Mouse (Mus musculus) embryonic facial prominence, embryonic 11.5 days (tissue): ENCODE results near the gene Bspry. TPM values are rescaled to one million over a fixed set of nuclear protein-coding genes. Genes with fewer than 3 reads are reported as not detected.
"Not testable (repeated sequence)": the region's sequence is repeated elsewhere in the genome, so short reads cannot be mapped to it uniquely, and the experiment has no call there.

Experiments
- ATAC-seq: fragments of 200-750 bp; cut with Nextera tagmentation; replicated peaks from 2 replicates; pipeline ENCODE4 v1.8.0; 2017; ENCODE audit warnings: low read depth; ENCODE audit not compliant: insufficient number of reproducible peaks, low FRiP score, low TSS enrichment
- DNase-seq: peaks from one replicate; pipeline ENCODE4 v3.0.0-alpha.2; 2015; ENCODE audit warnings: low spot score
- H3K27ac ChIP-seq: fragments of 300-500 bp; sonication (generic); replicated peaks from 2 replicates; pipeline ENCODE4 v1.5.1; 2014; ENCODE audit warnings: mild to moderate bottlenecking, low read depth, low read length, control low read depth
- H3K27me3 ChIP-seq: fragments of 300-500 bp; sonication (generic); 2 replicates; pipeline ENCODE4 v1.6.1; 2014; ENCODE audit warnings: mild to moderate bottlenecking, low read length, moderate library complexity, mixed read lengths; ENCODE audit not compliant: control insufficient read depth, insufficient read depth
- H3K36me3 ChIP-seq: fragments of 300-500 bp; sonication (generic); replicated peaks from 2 replicates; pipeline ENCODE4 v1.6.1; 2014; ENCODE audit warnings: low read depth, mild to moderate bottlenecking, low read length, moderate library complexity, mixed read lengths; ENCODE audit not compliant: control insufficient read depth, insufficient read depth
- H3K4me1 ChIP-seq: fragments of 300-500 bp; sonication (generic); 2 replicates; pipeline ENCODE4 v1.6.1; 2014; ENCODE audit warnings: low read length, mixed read lengths; ENCODE audit not compliant: control insufficient read depth, insufficient read depth
- H3K4me2 ChIP-seq: fragments of 300-500 bp; sonication (generic); 2 replicates; pipeline ENCODE4 v1.6.1; 2014; ENCODE audit warnings: low read depth, mild to moderate bottlenecking, control low read depth, low read length, moderate library complexity
- H3K4me3 ChIP-seq: fragments of 300-500 bp; sonication (generic); 2 replicates; pipeline ENCODE4 v1.5.1; 2014; ENCODE audit warnings: low read depth, low read length, control low read depth
- H3K9ac ChIP-seq: fragments of 300-500 bp; sonication (generic); replicated peaks from 2 replicates; pipeline ENCODE4 v1.6.1; 2014; ENCODE audit warnings: mild to moderate bottlenecking, control low read depth, low read length
- H3K9me3 ChIP-seq: fragments of 300-500 bp; sonication (generic); replicated peaks from 2 replicates; pipeline ENCODE4 v1.6.1; 2016; ENCODE audit warnings: mild to moderate bottlenecking, low read length, inconsistent platforms, mixed read lengths; ENCODE audit not compliant: control insufficient read depth
- WGBS: fragments of 180-500 bp; shearing (Covaris S2); extraction: QIAGEN DNeasy Blood & Tissue Kit; methylation state at CpG from one replicate; pipeline ENCODE4 v1.1.7; 2014; 5-methylcytosine and 5-hydroxymethylcytosine counted together
- polyA plus RNA-seq: library from polyadenylated mRNA; unstranded; fragments of >200 nt; fragmentation: Nextera tagmentation; extraction: Ambion mirVana; gene quantifications from 2 replicates; pipeline ENCODE4 v1.2.1, GENCODE M21; 2014

Gene Bspry
- polyA plus RNA-seq, 1 experiment from 2014 or later = 2.2 TPM

DNA sequence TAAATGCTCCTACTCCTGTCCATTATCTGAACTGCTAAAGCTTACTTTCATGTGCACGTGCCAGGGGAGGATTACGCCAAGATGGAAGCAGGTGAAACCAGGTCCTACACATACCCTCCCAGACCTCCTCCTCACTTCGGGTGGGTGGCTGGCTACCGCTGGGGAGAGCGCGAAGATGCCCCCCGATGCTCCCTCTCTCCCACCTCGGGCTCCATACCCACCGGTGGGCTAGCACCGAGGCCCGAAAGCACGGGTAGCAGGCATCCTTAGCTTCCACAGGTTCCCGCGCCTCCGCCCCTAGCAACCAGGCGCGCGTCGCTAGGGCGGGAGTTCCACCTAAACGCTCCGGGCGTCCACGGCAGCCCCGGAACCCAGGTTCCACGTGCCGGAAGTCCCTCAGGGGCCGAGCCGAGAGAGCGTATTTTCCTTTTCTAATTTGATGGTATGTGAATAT, 9.2 kb upstream of the Bspry start, which contains the start of gene Wdr31:
Wdr31 (minus strand) TSS at position 299 of the 454 bp plus-strand sequence.
- peak; percentile 84 for DNase-seq
- H3K4me2 ChIP-seq = peak within 1 kb of the TSS; percentile 65
- H3K4me1 ChIP-seq = no peaks in the 10 kb centered on the region
- no peaks in the 10 kb centered on the region for H3K9me3 ChIP-seq
- peak within 1 kb of the TSS; percentile 40 for H3K4me3 ChIP-seq
- no peak within 1 kb of the TSS for H3K27ac ChIP-seq
- no peaks in the 10 kb centered on the region for H3K27me3 ChIP-seq
- H3K9ac ChIP-seq = peak within 1 kb of the TSS; percentile 53
- H3K36me3 ChIP-seq = no peaks in the 10 kb centered on the region
- peak; percentile 88 for ATAC-seq
- under 1% methylated on average over 30 of the region's 30 CpGs for WGBS

- ATAC-seq (no peak), DNase-seq (no peak)
- H3K27me3 ChIP-seq = no peaks in the 10 kb centered on the region
- H3K4me3 ChIP-seq = no peak overlapping the region
- 100% methylated on average over 2 of the region's 2 CpGs for WGBS
- H3K9ac ChIP-seq = no peak overlapping the region
- H3K36me3 ChIP-seq = no peaks in the 10 kb centered on the region
- no peaks in the 10 kb centered on the region for H3K4me1 ChIP-seq
- no peaks in the 10 kb centered on the region for H3K9me3 ChIP-seq
- no peak overlapping the region for H3K27ac ChIP-seq
- no peak overlapping the region for H3K4me2 ChIP-seq
These were observed 7.8 kb upstream of the Bspry start for GRCm38 (mm10) chr4:62472071-62472470.

GRCm38 (mm10) chr4:62475131-62475530, 4.7 kb upstream of the Bspry start:
- Histone ChIP-seq H3K9me3 (no peaks in the 10 kb centered on the region), H3K27me3 (peaks cover 5% of the 10 kb centered on the region; the same call in 1 of the 2 replicates), H3K36me3 (no peaks in the 10 kb centered on the region), H3K27ac (no peak overlapping the region), H3K9ac (no peak overlapping the region), H3K4me3 (no peak overlapping the region), H3K4me1 (no peaks in the 10 kb centered on the region), H3K4me2 (no peak overlapping the region)
- WGBS = 88% methylated on average over 2 of the region's 2 CpGs
- DNase-seq (no peak), ATAC-seq (no peak)

DNA sequence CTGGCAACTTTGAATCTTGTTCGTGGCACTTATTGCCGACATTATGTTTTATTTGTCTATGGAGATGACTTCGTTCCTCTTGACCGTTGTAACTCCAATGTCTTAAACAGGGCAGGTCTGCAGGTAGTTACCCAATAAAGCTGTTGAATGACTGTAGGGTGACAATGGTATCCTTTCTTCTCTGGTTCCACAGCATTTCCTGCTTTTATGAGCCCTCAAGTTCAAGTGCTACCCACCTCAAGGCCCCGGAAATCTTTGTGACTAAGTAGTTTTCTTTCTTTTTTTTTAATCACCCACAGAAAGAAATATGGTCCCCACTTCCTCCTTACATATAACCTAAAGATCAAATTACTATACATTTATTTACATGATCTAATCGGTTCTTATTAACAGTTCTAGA, 4.1 kb upstream of the Bspry start:
- Histone ChIP-seq H3K9ac (no peak overlapping the region), H3K4me1 (no peaks in the 10 kb centered on the region), H3K27ac (no peak overlapping the region), H3K9me3 (no peaks in the 10 kb centered on the region), H3K4me3 (no peak overlapping the region), H3K36me3 (no peaks in the 10 kb centered on the region), H3K4me2 (no peak overlapping the region), H3K27me3 (peaks cover 8% of the 10 kb centered on the region; the same call in 1 of the 2 replicates)
- no peak for DNase-seq
- 85% methylated on average over 6 of the region's 6 CpGs for WGBS
- ATAC-seq = no peak

GRCm38 (mm10) chr4:62477542-62478244, 2.2 kb upstream of the Bspry start:
- Histone ChIP-seq H3K9me3 (no peaks in the 10 kb centered on the region), H3K4me2 (no peak overlapping the region), H3K9ac (no peak overlapping the region), H3K27me3 (peaks cover 8% of the 10 kb centered on the region; the same call in 1 of the 2 replicates), H3K27ac (no peak overlapping the region), H3K36me3 (no peaks in the 10 kb centered on the region), H3K4me1 (no peaks in the 10 kb centered on the region), H3K4me3 (no peak overlapping the region)
- ATAC-seq (no peak), DNase-seq (no peak)
- WGBS = 88% methylated on average over 6 of the region's 6 CpGs

DNA sequence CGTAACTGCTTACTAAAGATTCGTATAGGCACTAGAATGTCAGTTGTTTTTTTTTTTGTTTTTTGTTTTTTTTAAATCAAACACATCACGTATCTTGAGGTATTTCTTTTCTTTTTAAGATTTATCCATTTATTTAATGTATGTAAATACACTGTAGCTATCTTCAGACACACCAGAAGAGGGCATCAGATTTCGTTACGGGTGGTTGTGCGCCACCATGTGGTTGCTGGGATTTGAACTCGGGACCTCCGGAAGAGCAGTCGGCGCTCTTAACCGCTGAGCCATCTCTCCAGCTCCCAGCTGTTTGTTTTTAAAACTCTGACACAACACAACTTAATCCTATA, 288 bp upstream of the Bspry start:
- not testable (repeated sequence) for H3K36me3 ChIP-seq, H3K27ac ChIP-seq, ATAC-seq, DNase-seq, H3K9ac ChIP-seq, H3K9me3 ChIP-seq, H3K27me3 ChIP-seq, H3K4me1 ChIP-seq
- WGBS = 14% methylated on average over 11 of the region's 11 CpGs
- H3K4me2 ChIP-seq = peak overlapping the region; percentile 78
- H3K4me3 ChIP-seq = peak overlapping the region; percentile 45

DNA sequence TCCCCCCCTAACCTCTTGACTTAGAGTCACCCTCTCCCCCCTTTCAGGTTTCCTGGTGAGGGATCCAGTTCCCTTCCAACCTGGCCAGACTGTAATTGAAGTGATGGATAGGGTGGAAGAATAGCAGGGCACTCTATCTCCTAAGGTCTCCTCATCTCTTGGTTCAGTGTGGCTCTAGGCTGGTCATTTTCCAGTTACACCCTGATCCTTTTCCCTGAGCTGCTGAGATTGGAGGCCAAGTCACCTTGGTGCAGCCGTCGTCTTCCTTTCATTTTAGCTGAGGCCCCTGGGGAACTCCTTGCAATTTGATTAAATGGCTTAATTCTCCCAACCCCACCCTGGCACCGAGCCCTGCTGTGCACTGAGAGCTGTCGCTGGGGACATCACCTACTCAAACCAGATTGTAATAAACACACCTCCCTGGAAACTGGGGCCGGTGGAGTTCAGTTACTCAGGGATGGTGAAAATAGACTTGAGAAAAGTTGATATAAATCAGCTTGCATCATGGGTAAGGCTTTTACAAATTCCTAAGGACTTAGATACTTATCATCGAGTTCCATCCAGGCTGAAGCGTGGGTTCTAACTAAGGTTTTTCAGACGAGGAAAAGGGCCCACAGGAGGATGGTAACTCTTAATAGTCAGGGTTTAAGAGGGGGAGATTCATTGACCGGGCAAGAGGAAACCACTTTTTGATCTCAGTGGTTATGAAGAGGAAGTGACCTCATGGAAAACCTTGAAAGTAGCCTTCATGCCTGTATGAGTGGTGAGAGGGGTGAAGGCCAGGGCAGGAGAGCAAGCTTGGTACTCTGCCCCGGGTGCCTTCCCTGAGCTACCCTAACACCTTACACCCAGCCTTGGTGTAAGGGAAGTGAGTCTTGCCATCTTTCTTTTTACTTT, 1.1 kb downstream of the Bspry start:
- DNase-seq = no peak
- H3K27ac ChIP-seq = no peak overlapping the region
- peaks cover 8% of the 10 kb centered on the region; the same call in 1 of the 2 replicates for H3K27me3 ChIP-seq
- no peak overlapping the region for H3K4me3 ChIP-seq
- no peak for ATAC-seq
- no peak overlapping the region for H3K4me2 ChIP-seq
- no peaks in the 10 kb centered on the region for H3K36me3 ChIP-seq
- WGBS = 48% methylated on average over 10 of the region's 10 CpGs
- H3K9ac ChIP-seq = no peak overlapping the region
- H3K4me1 ChIP-seq = no peaks in the 10 kb centered on the region
- H3K9me3 ChIP-seq = no peaks in the 10 kb centered on the region

DNA sequence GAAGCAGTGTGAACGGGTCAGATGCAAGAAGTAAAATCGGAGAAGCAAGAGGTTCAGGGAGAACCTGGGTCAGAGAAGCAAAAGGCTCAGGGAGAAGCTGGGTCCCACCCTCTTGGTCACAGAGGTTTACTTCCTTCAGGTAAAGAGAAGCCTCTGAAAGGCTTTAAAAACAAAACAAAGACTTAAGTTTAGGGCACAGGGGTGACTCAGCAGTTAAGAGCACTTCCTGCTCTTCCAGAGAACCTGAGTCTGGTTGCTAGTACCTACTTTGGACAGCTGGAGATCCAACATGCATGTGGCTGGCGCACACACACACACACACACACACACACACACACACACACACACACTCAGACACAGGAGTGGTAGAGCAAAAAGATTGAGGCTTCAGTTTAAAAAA, 5.1 kb downstream of the Bspry start:
- Histone ChIP-seq H3K27me3 (peaks cover 4% of the 10 kb centered on the region; the same call in 1 of the 2 replicates), H3K36me3 (no peaks in the 10 kb centered on the region), H3K9me3 (no peaks in the 10 kb centered on the region), H3K4me1 (no peaks in the 10 kb centered on the region), H3K27ac (no peak overlapping the region), H3K9ac (no peak overlapping the region), H3K4me3 (no peak overlapping the region), H3K4me2 (no peak overlapping the region)
- DNase-seq (no peak), ATAC-seq (no peak)
- WGBS = 75% methylated on average over 3 of the region's 3 CpGs
